Mouse (Mus musculus): Measurements from ENCODE around the gene C2cd3. TPM values are rescaled to one million over a fixed set of nuclear protein-coding genes. Genes with fewer than 3 reads are reported as not detected.

C2cd3 gene
- polyA plus RNA-seq, 1 experiment from 2014 or later, result 25.7 TPM

GRCm38 (mm10) chr7:100461621-100462151, 89.7 kb downstream of the C2cd3 start:
- H3K4me1 ChIP-seq (ENCODE audit: control insufficient read depth, insufficient read depth, low read length), result no peaks in the 10 kb centered on the region
- no peak overlapping the region for H3K4me3 ChIP-seq (ENCODE audit: low read depth, low read length)
- 84% methylated on average over 6 of the region's 6 CpGs for WGBS
- no peak overlapping the region for H3K4me2 ChIP-seq (ENCODE audit: low read length)
- H3K36me3 ChIP-seq (ENCODE audit: control insufficient read depth, insufficient read depth, low read length), result peaks cover 70% of the 10 kb centered on the region
- no peak for ATAC-seq
- H3K9me3 ChIP-seq (replicated peaks; ENCODE audit: control insufficient read depth, low read length), result no peaks in the 10 kb centered on the region
- no peaks in the 10 kb centered on the region for H3K27me3 ChIP-seq (replicated peaks; ENCODE audit: control insufficient read depth, insufficient read depth, low read length)
- no peak overlapping the region for H3K9ac ChIP-seq (ENCODE audit: low read length)
- no peak for DNase-seq (ENCODE audit: low spot score)
- no peak overlapping the region for H3K27ac ChIP-seq (ENCODE audit: low read depth, low read length)

DNA sequence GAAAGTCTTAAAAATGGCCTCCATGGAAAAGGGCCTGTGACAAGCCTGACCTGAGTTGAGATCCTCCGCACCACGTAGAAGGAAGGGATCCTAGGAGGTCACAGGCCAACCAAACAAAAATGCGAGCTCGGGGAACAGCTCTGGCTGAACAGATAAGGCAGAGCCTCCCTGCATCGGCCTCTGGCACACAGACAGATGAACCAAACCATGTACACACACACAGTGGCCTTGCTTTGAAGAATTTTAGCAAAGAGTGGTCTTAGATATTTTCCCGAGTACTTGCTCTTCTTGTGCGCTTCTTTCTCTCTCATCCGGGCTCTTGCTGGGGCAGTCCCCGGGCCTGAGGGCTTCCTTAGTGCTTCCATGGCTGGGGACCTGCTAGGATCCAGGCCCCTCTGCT, 91.2 kb downstream of the C2cd3 start:
- ATAC-seq (no peak), DNase-seq (ENCODE audit: low spot score) (no peak)
- Histone ChIP-seq H3K4me2 (ENCODE audit: low read length) (no peak overlapping the region), H3K9me3 (replicated peaks; ENCODE audit: control insufficient read depth, low read length) (no peaks in the 10 kb centered on the region), H3K27ac (ENCODE audit: low read depth, low read length) (no peak overlapping the region), H3K4me1 (ENCODE audit: control insufficient read depth, insufficient read depth, low read length) (no peaks in the 10 kb centered on the region), H3K4me3 (ENCODE audit: low read depth, low read length) (no peak overlapping the region), H3K36me3 (ENCODE audit: control insufficient read depth, insufficient read depth, low read length) (peaks cover 57% of the 10 kb centered on the region), H3K9ac (ENCODE audit: low read length) (no peak overlapping the region), H3K27me3 (replicated peaks; ENCODE audit: control insufficient read depth, insufficient read depth, low read length) (no peaks in the 10 kb centered on the region)
- WGBS, result 91% methylated on average over 9 of the region's 9 CpGs

DNA sequence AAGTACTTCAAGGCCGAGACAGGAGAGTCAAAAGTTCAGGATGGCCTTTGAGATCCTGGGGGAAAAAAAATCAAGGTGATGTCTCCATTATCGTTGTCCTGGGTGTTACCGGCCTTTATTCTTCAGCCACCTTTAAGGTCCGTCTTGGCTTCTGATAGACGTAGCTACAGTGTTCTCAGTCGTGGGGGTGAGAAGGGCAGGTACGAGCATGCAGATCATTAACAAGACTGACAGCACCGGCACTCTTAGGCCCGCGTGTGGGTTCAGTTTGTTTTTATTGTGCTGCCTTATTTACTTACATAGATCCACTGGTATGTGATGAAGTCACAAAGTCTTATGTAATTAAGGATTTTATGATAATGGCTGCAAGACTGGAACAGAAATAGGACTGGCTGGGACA, 91.7 kb downstream of the C2cd3 start:
- WGBS, result 92% methylated on average over 10 of the region's 10 CpGs
- peaks cover 55% of the 10 kb centered on the region for H3K36me3 ChIP-seq (ENCODE audit: control insufficient read depth, insufficient read depth, low read length)
- no peak for ATAC-seq

GRCm38 (mm10) chr7:100464248-100464647, 92.2 kb downstream of the C2cd3 start:
- H3K4me2 ChIP-seq (ENCODE audit: low read length), result no peak overlapping the region
- H3K9ac ChIP-seq (ENCODE audit: low read length), result no peak overlapping the region
- no peaks in the 10 kb centered on the region for H3K27me3 ChIP-seq (replicated peaks; ENCODE audit: control insufficient read depth, insufficient read depth, low read length)
- 95% methylated on average over 7 of the region's 7 CpGs for WGBS
- no peaks in the 10 kb centered on the region for H3K4me1 ChIP-seq (ENCODE audit: control insufficient read depth, insufficient read depth, low read length)
- no peak overlapping the region for H3K4me3 ChIP-seq (ENCODE audit: low read depth, low read length)
- H3K27ac ChIP-seq (ENCODE audit: low read depth, low read length), result no peak overlapping the region
- DNase-seq (ENCODE audit: low spot score), result no peak
- H3K36me3 ChIP-seq (ENCODE audit: control insufficient read depth, insufficient read depth, low read length), result peaks cover 56% of the 10 kb centered on the region
- no peaks in the 10 kb centered on the region for H3K9me3 ChIP-seq (replicated peaks; ENCODE audit: control insufficient read depth, low read length)
- no peak for ATAC-seq

More for the DNA sequence above, 91.7 kb downstream of the C2cd3 start:
- Histone ChIP-seq H3K9ac (ENCODE audit: low read length) (no peak overlapping the region), H3K4me1 (ENCODE audit: control insufficient read depth, insufficient read depth, low read length) (no peaks in the 10 kb centered on the region), H3K27ac (ENCODE audit: low read depth, low read length) (no peak overlapping the region), H3K9me3 (replicated peaks; ENCODE audit: control insufficient read depth, low read length) (no peaks in the 10 kb centered on the region), H3K4me3 (ENCODE audit: low read depth, low read length) (no peak overlapping the region), H3K4me2 (ENCODE audit: low read length) (no peak overlapping the region), H3K27me3 (replicated peaks; ENCODE audit: control insufficient read depth, insufficient read depth, low read length) (no peaks in the 10 kb centered on the region)
- DNase-seq (ENCODE audit: low spot score), result no peak

DNA sequence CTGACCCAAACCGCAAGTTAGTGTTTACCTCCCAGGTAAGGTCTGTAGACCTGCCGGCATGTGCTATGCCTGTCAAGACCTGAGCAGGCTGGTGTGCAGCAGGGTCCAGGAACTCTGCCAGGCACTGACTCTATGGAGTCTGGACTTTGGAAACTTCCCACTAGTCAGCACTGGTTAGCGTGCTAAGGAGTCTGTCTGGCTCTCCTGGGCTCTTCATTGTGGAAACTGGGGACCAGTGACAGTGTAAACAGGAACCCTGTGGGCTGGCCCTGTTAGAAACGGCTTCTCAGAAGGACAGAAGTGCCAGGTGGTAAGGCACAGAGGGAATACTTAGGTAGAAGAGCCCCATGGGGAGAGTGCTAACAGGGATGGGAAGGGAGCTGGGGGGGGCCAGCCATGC, 93.2 kb downstream of the C2cd3 start:
- H3K4me3 ChIP-seq (ENCODE audit: low read depth, low read length), result no peak overlapping the region
- H3K27ac ChIP-seq (ENCODE audit: low read depth, low read length), result no peak overlapping the region
- no peaks in the 10 kb centered on the region for H3K4me1 ChIP-seq (ENCODE audit: control insufficient read depth, insufficient read depth, low read length)
- no peaks in the 10 kb centered on the region for H3K27me3 ChIP-seq (replicated peaks; ENCODE audit: control insufficient read depth, insufficient read depth, low read length)
- DNase-seq (ENCODE audit: low spot score) (no peak), ATAC-seq (no peak)
- H3K9ac ChIP-seq (ENCODE audit: low read length), result no peak overlapping the region
- peaks cover 57% of the 10 kb centered on the region for H3K36me3 ChIP-seq (ENCODE audit: control insufficient read depth, insufficient read depth, low read length)
- no peaks in the 10 kb centered on the region for H3K9me3 ChIP-seq (replicated peaks; ENCODE audit: control insufficient read depth, low read length)
- WGBS, result 94% methylated on average over 4 of the region's 4 CpGs
- H3K4me2 ChIP-seq (ENCODE audit: low read length), result no peak overlapping the region

- no peak overlapping the region for H3K9ac ChIP-seq (ENCODE audit: low read length)
- H3K4me1 ChIP-seq (ENCODE audit: control insufficient read depth, insufficient read depth, low read length), result no peaks in the 10 kb centered on the region
- ATAC-seq (no peak), DNase-seq (ENCODE audit: low spot score) (peak; percentile 21)
- peaks cover 55% of the 10 kb centered on the region for H3K36me3 ChIP-seq (ENCODE audit: control insufficient read depth, insufficient read depth, low read length)
- no peak overlapping the region for H3K4me3 ChIP-seq (ENCODE audit: low read depth, low read length)
- 78% methylated on average over 5 of the region's 5 CpGs for WGBS
- no peak overlapping the region for H3K27ac ChIP-seq (ENCODE audit: low read depth, low read length)
- H3K9me3 ChIP-seq (replicated peaks; ENCODE audit: control insufficient read depth, low read length), result no peaks in the 10 kb centered on the region
- no peak overlapping the region for H3K4me2 ChIP-seq (ENCODE audit: low read length)
- H3K27me3 ChIP-seq (replicated peaks; ENCODE audit: control insufficient read depth, insufficient read depth, low read length), result no peaks in the 10 kb centered on the region
Measured at GRCm38 (mm10) chr7:100465656-100466309, 93.8 kb downstream of the C2cd3 start.

DNA sequence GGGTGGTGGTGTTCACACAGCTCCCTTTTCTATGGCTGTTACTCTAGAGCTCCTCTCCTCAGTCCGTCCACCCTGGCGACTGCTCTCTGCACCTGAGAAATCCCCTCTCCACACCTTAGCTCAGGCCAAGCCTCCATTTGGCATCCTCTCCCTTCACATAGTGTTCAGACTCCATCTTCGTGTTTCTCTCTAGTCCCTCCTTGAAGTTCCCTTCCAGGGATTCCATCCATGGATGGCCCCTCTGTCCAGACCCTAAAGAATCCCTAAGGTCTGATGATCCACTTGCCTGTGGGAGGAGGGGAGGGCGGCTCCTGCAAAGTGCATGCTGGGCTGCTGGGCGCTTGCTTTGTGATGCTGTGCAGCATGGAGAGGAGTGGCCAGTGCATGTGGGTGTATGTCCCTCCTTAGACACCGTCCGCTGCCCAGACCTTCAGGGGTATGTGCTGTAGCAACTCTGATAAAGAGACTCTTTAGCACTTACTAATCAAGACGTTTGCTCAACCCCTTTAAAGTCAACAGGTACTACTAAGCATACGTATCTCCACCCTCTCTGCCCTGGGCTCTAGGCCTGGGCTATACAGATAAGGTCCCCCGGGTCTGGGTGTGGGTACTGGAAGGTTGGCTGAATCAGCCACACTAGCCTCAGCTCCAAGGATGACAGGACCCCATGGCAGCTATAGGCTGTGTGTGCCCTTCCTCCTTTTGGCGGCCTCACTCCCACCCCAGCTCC, 94.9 kb downstream of the C2cd3 start:
- Histone ChIP-seq H3K36me3 (ENCODE audit: control insufficient read depth, insufficient read depth, low read length) (peaks cover 48% of the 10 kb centered on the region), H3K9me3 (replicated peaks; ENCODE audit: control insufficient read depth, low read length) (no peaks in the 10 kb centered on the region), H3K4me2 (ENCODE audit: low read length) (no peak overlapping the region), H3K4me3 (ENCODE audit: low read depth, low read length) (no peak overlapping the region), H3K27me3 (replicated peaks; ENCODE audit: control insufficient read depth, insufficient read depth, low read length) (no peaks in the 10 kb centered on the region), H3K9ac (ENCODE audit: low read length) (no peak overlapping the region), H3K4me1 (ENCODE audit: control insufficient read depth, insufficient read depth, low read length) (no peaks in the 10 kb centered on the region), H3K27ac (ENCODE audit: low read depth, low read length) (no peak overlapping the region)
- no peak for DNase-seq (ENCODE audit: low spot score)
- ATAC-seq, result no peak
- 91% methylated on average over 11 of the region's 11 CpGs for WGBS

DNA sequence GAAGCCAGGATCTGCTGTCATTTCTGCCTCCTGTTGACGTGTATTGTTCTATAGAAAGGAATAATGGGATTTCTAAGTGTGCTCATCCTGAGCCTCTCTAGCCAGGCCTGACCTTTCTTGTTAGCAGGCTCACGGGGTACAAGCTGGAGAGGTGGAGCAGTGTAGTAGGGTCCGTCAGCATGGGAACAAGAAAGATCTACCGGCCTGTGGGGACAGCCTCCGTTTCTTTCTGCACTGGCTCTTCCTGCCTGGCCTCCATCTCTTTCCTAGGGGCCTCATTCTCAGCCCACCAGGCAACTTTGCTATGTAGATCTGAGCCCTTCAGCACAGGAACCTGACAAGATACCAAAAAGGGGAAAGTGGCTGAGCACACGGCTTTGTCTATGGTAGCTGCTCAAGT, 96.7 kb downstream of the C2cd3 start:
- Histone ChIP-seq H3K27ac (ENCODE audit: low read depth, low read length) (no peak overlapping the region), H3K9ac (ENCODE audit: low read length) (no peak overlapping the region), H3K36me3 (ENCODE audit: control insufficient read depth, insufficient read depth, low read length) (peaks cover 42% of the 10 kb centered on the region), H3K4me3 (ENCODE audit: low read depth, low read length) (no peak overlapping the region), H3K9me3 (replicated peaks; ENCODE audit: control insufficient read depth, low read length) (no peaks in the 10 kb centered on the region), H3K27me3 (replicated peaks; ENCODE audit: control insufficient read depth, insufficient read depth, low read length) (no peaks in the 10 kb centered on the region), H3K4me2 (ENCODE audit: low read length) (no peak overlapping the region), H3K4me1 (ENCODE audit: control insufficient read depth, insufficient read depth, low read length) (no peaks in the 10 kb centered on the region)
- DNase-seq (ENCODE audit: low spot score) (no peak), ATAC-seq (no peak)
- 85% methylated on average over 6 of the region's 6 CpGs for WGBS

DNA sequence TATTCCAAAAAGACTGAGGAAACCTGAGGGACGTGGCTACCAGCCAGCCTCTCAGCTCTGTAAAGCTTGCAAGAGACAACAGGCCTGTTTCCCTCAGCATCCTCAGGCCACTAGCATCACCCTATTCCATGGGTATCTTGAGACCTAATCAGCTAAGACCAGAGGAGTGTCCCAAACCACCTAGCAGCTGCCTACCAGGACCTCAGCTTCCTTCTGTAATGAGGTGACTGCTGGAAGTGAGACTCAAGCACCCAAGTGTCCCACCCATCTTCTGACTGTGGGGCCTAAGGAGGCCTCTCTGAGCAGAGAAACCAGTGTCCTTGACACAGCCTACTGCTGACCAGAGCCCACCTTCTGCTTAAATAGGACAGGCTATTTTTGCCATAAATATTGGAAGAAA, 97.5 kb downstream of the C2cd3 start:
- Histone ChIP-seq H3K27ac (ENCODE audit: low read depth, low read length) (no peak overlapping the region), H3K27me3 (replicated peaks; ENCODE audit: control insufficient read depth, insufficient read depth, low read length) (no peaks in the 10 kb centered on the region), H3K4me2 (ENCODE audit: low read length) (no peak overlapping the region), H3K9me3 (replicated peaks; ENCODE audit: control insufficient read depth, low read length) (no peaks in the 10 kb centered on the region), H3K4me1 (ENCODE audit: control insufficient read depth, insufficient read depth, low read length) (no peaks in the 10 kb centered on the region), H3K36me3 (ENCODE audit: control insufficient read depth, insufficient read depth, low read length) (peaks cover 37% of the 10 kb centered on the region), H3K9ac (ENCODE audit: low read length) (no peak overlapping the region), H3K4me3 (ENCODE audit: low read depth, low read length) (no peak overlapping the region)
- ATAC-seq, result no peak
- 83% methylated on average over 1 of the region's 1 CpGs for WGBS
- DNase-seq (ENCODE audit: low spot score), result no peak
